Mouse (Mus musculus): ENCODE data around the gene Fgfrl1.
"Not testable (repeated sequence)": the region's sequence is repeated elsewhere in the genome, so short reads cannot be mapped to it uniquely, and the experiment has no call there.

Gene Fgfrl1

DNA sequence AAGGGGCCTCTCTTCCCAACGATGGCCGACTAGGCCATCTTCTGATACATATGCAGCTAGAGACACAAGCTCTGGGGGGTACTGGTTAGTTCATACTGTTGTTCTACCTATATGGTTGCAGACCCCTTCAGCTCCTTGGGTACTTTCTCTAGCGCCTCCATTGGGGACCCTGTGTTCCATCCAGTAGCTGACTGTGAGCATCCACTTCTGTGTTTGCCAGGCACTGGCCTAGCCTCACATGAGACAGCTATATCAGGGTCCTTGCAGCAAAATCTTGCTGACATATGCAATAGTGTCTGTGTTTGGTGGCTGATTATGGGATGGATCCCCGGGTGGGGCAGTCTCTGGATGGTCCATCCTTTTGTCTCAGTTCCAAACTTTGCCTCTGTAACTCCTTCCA is 59.1 kb downstream of the Fgfrl1 start:
- DNase-seq (ENCODE audit: low spot score): not testable (repeated sequence)

All from ovary, postnatal 36 days (tissue).